Mouse (Mus musculus): Measurements from ENCODE around the gene Irgm1. TPM values are rescaled to one million over a fixed set of nuclear protein-coding genes. Genes with fewer than 3 reads are reported as not detected.
A peak's percentile ranks its signal among the peaks of the same experiment; 100 is the strongest.

The Irgm1 gene
- total RNA-seq, 2 experiments from 2014 or later = 8.7 to 11.3 TPM

- intact Hi-C loops (cut with DNase I) = loop anchor here (2.0 kb wide), 1 partner anchor 16 kb away; the partner anchor contains the start of gene Rack1
- DNase-seq = peak; percentile 99
Observed at GRCm38 (mm10) chr11:48816800-48817665, 54.5 kb downstream of the Irgm1 start, which contains the start of gene Trim41. TSS of gene Trim41 (minus strand) at chr11:48817353.

- intact Hi-C loops (cut with DNase I) = loop anchor here (2.0 kb wide), 1 partner anchor 16 kb away; the partner anchor contains the start of gene Rack1
- peak in 1 of 2 experiments; percentile 25 for DNase-seq
Observed at GRCm38 (mm10) chr11:48816281-48816781, 55.2 kb downstream of the Irgm1 start.

- intact Hi-C loops (cut with DNase I) = loop anchor here (2.0 kb wide), 1 partner anchor 15 kb away; the partner anchor contains the start of gene Rack1
- DNase-seq = no peak
Observed at GRCm38 (mm10) chr11:48815851-48816250, 55.6 kb downstream of the Irgm1 start.

- intact Hi-C loops (cut with DNase I) = no loop called here
Observed at GRCm38 (mm10) chr11:48813782-48814181, 57.7 kb downstream of the Irgm1 start.

More at GRCm38 (mm10) chr11:48813782-48814181, 57.7 kb downstream of the Irgm1 start:
- no peak for DNase-seq

Other genes starting within 250 kb of the Irgm1 start
- gene Rack1, start 71.4 kb downstream of the Irgm1 start, total RNA-seq (2021) = 100 to 1,000 TPM; 299 to 361 TPM
- 10 to 100 TPM; 17.2 to 22.6 TPM for gene Trim41, start 54.3 kb downstream of the Irgm1 start, total RNA-seq (2021)
- gene Trim7, start 45.5 kb downstream of the Irgm1 start, total RNA-seq (2021) = 10 to 100 TPM; 48.2 to 49.7 TPM
- under 1 TPM; 0.61 to 0.91 TPM for gene Gm12184, start 45.0 kb downstream of the Irgm1 start, total RNA-seq (2021)
- gene Gm5431, start 30.5 kb upstream of the Irgm1 start, total RNA-seq (2021) = under 1 TPM; 0.25 to 0.28 TPM
- under 1 TPM; 0.41 to 0.44 TPM for gene Psme2b, start 74.5 kb upstream of the Irgm1 start, total RNA-seq (2021)
- gene Olfr56, start 107.2 kb upstream of the Irgm1 start, total RNA-seq (2021) = not detected
- 1 to 10 TPM; 1.2 TPM for gene 9930111J21Rik1, start 107.7 kb upstream of the Irgm1 start, total RNA-seq (2021)
- gene Gm12185, start 120.5 kb upstream of the Irgm1 start, total RNA-seq (2021) = under 1 TPM; 0.26 to 0.27 TPM
- gene Tgtp1, start 122.5 kb upstream of the Irgm1 start, total RNA-seq (2021) = 1 to 10 TPM in 1 of 2 experiments, under 1 TPM in 1; 0.33 to 1.2 TPM
- 1 to 10 TPM; 1.6 to 1.7 TPM for gene 9930111J21Rik2, start 179.6 kb upstream of the Irgm1 start, total RNA-seq (2021)
- 1 to 10 TPM in 1 of 2 experiments, under 1 TPM in 1; 0.33 to 1.1 TPM for gene Tgtp2, start 192.5 kb upstream of the Irgm1 start, total RNA-seq (2021)
- gene Ifi47, start 204.9 kb upstream of the Irgm1 start, total RNA-seq (2021) = under 1 TPM; 0.59 to 0.64 TPM
- not detected for gene Olfr1396, start 243.2 kb upstream of the Irgm1 start, total RNA-seq (2021)